Mouse (Mus musculus) liver, embryonic 14.5 days (tissue): ENCODE data around the gene Lmo4. TPM values are rescaled to one million over a fixed set of nuclear protein-coding genes. Genes with fewer than 3 reads are reported as not detected.

Source experiments
- ATAC-seq: fragments of 200-750 bp; cut with Nextera tagmentation; 2 replicates; pipeline ENCODE4 v1.8.0; 2017; ENCODE audit warnings: moderate number of reproducible peaks, mild to moderate bottlenecking, moderate library complexity; ENCODE audit not compliant: insufficient read depth
- DNase-seq, 3 experiments: peaks; one replicate each; pipeline ENCODE4 v3.0.0-alpha.2; 2012 to 2013; ENCODE audit warnings: low read depth in 3 of 3, low spot score in 3 of 3
- H3K27ac ChIP-seq: fragments of 300-500 bp; sonication (generic); 2 replicates; pipeline ENCODE4 v1.5.1; 2014; ENCODE audit warnings: moderate library complexity, mild to moderate bottlenecking, control low read depth, inconsistent platforms
- H3K27me3 ChIP-seq: fragments of 300-500 bp; sonication (generic); 2 replicates; pipeline ENCODE4 v1.6.1; 2014; ENCODE audit warnings: mild to moderate bottlenecking, low read length, moderate library complexity; ENCODE audit not compliant: control insufficient read depth, insufficient read depth
- H3K36me3 ChIP-seq: fragments of 300-500 bp; sonication (generic); replicated peaks from 2 replicates; pipeline ENCODE4 v1.6.1; 2014; ENCODE audit warnings: low read depth; ENCODE audit not compliant: control insufficient read depth, insufficient read depth
- H3K4me1 ChIP-seq, 2 experiments: fragments of 200-500 bp in 1 of 2; fragments of 300-500 bp in 1 of 2; sonication (generic) in 1 of 2; replicated peaks; 2 replicates each; pipeline ENCODE4 v1.6.1; 2012 to 2014; ENCODE audit warnings: antibody characterized with exemption in 1 of 2, inconsistent platforms in 1 of 2, low read length in 1 of 2; ENCODE audit not compliant: control insufficient read depth in 2 of 2, insufficient read depth in 2 of 2
- H3K4me2 ChIP-seq: fragments of 300-500 bp; sonication (generic); 2 replicates; pipeline ENCODE4 v1.6.1; 2014; ENCODE audit warnings: low read depth, mild to moderate bottlenecking, control low read depth, moderate library complexity
- H3K4me3 ChIP-seq, 2 experiments: fragments of 200-500 bp in 1 of 2; fragments of 300-500 bp in 1 of 2; sonication (generic) in 1 of 2; 2 replicates each; pipeline ENCODE4 v1.5.1; 2012 to 2014; ENCODE audit warnings: low read depth in 2 of 2, low read length in 2 of 2, mild to moderate bottlenecking in 2 of 2, control low read depth in 1 of 2, inconsistent platforms in 1 of 2, moderate library complexity in 1 of 2; ENCODE audit not compliant: insufficient read depth in 1 of 2
- H3K9ac ChIP-seq: fragments of 300-500 bp; sonication (generic); replicated peaks from 2 replicates; pipeline ENCODE4 v1.6.1; 2014; ENCODE audit warnings: mild to moderate bottlenecking, control low read depth, moderate library complexity
- H3K9me3 ChIP-seq: fragments of 300-500 bp; sonication (generic); 2 replicates; pipeline ENCODE4 v1.6.1; 2016; ENCODE audit warnings: low read length, mixed read lengths; ENCODE audit not compliant: control insufficient read depth
- CTCF ChIP-seq: IDR thresholded peaks from 2 replicates; pipeline ENCODE4 v1.5.1; 2016; ENCODE audit warnings: antibody characterized with exemption, low read depth, control low read depth
- EP300 ChIP-seq: IDR thresholded peaks from 2 replicates; pipeline ENCODE4 v1.6.1; 2016; ENCODE audit warnings: antibody characterized with exemption, low read depth
- WGBS: fragments of 180-500 bp; shearing (Covaris S2); extraction: QIAGEN DNeasy Blood & Tissue Kit; methylation state at CpG from one replicate; pipeline ENCODE4 v1.1.7; 2014; ENCODE audit not compliant: insufficient replicate concordance; 5-methylcytosine and 5-hydroxymethylcytosine counted together
- polyA plus RNA-seq, 2 experiments: library from polyadenylated mRNA; depleted of rRNA in 1 of 2; stranded (reverse) in 1 of 2; unstranded in 1 of 2; fragments of >200 nt; fragmentation: Nextera tagmentation in 1 of 2; extraction: Ambion mirVana in 1 of 2; gene quantifications; 2 replicates each; pipeline versions ENCODE4 v1.2.1 to v1.2.3; 2012 to 2014

The Lmo4 gene
- polyA plus RNA-seq (2012; rRNA removed), result 14.4 and 15.4 TPM in 2 replicates
- 12.5 and 13.1 TPM in 2 replicates for polyA plus RNA-seq (2014; fragmentation: Nextera tagmentation; extraction: Ambion mirVana)

GRCm38 (mm10) chr3:144204413-144205311, at the start of gene Lmo4:
Gene Lmo4, minus strand, starts transcription at chr3:144205220.
- Histone ChIP-seq H3K9me3 (no peaks in the 10 kb centered on the region), H3K9ac (peak within 1 kb of the TSS; percentile 86), H3K27ac (peak within 1 kb of the TSS; percentile 63), H3K27me3 (no peaks in the 10 kb centered on the region), H3K36me3 (no peaks in the 10 kb centered on the region; the same call in 1 of the 2 replicates), H3K4me1 (peaks cover 15 to 21% of the 10 kb centered on the region in 2 experiments), H3K4me2 (peak within 1 kb of the TSS; percentile 96), H3K4me3 (peak within 1 kb of the TSS; percentile 66 to 84)
- under 1% methylated on average over 62 of the region's 76 CpGs for WGBS
- ATAC-seq (peak; percentile 74), DNase-seq (no peak)
- TF ChIP-seq CTCF, result no peak
- no peak for TF ChIP-seq EP300

GRCm38 (mm10) chr3:144254281-144254680, 49.3 kb upstream of the Lmo4 start:
- ATAC-seq, result no peak
- no peaks in the 10 kb centered on the region for H3K27me3 ChIP-seq
- TF ChIP-seq EP300 (no peak), CTCF (no peak)
- no peak overlapping the region for H3K4me3 ChIP-seq
- no peaks in the 10 kb centered on the region for H3K4me1 ChIP-seq
- no peak overlapping the region for H3K27ac ChIP-seq
- no peaks in the 10 kb centered on the region for H3K36me3 ChIP-seq
- H3K4me2 ChIP-seq, result no peak overlapping the region
- 65% methylated on average over 5 of the region's 5 CpGs for WGBS
- DNase-seq, result no peak
- no peak overlapping the region for H3K9ac ChIP-seq
- H3K9me3 ChIP-seq, result no peaks in the 10 kb centered on the region

- DNase-seq (no peak), ATAC-seq (no peak)
- Histone ChIP-seq H3K36me3 (no peaks in the 10 kb centered on the region), H3K9me3 (no peaks in the 10 kb centered on the region), H3K4me2 (no peak overlapping the region), H3K27me3 (no peaks in the 10 kb centered on the region), H3K27ac (no peak overlapping the region), H3K4me1 (no peaks in the 10 kb centered on the region), H3K4me3 (no peak overlapping the region), H3K9ac (no peak overlapping the region)
- TF ChIP-seq CTCF (no peak), EP300 (no peak)
- 23% methylated on average over 6 of the region's 6 CpGs for WGBS
Measured at GRCm38 (mm10) chr3:144253018-144253417, 48.0 kb upstream of the Lmo4 start.

- Histone ChIP-seq H3K4me1 (no peaks in the 10 kb centered on the region), H3K27me3 (no peaks in the 10 kb centered on the region), H3K27ac (no peak overlapping the region), H3K9me3 (no peaks in the 10 kb centered on the region), H3K9ac (no peak overlapping the region), H3K4me3 (no peak overlapping the region), H3K36me3 (no peaks in the 10 kb centered on the region), H3K4me2 (no peak overlapping the region)
- TF ChIP-seq EP300 (no peak), CTCF (no peak)
- ATAC-seq (no peak), DNase-seq (no peak)
- 54% methylated on average over 4 of the region's 4 CpGs for WGBS
Measured at GRCm38 (mm10) chr3:144252109-144252508, 47.1 kb upstream of the Lmo4 start.

GRCm38 (mm10) chr3:144242025-144242673, 37.1 kb upstream of the Lmo4 start:
- no peak for ATAC-seq
- no peaks in the 10 kb centered on the region for H3K4me1 ChIP-seq
- H3K27ac ChIP-seq, result no peak overlapping the region
- H3K4me3 ChIP-seq, result no peak overlapping the region
- 24% methylated on average over 15 of the region's 15 CpGs for WGBS
- DNase-seq, result peak; percentile 23 to 31 (median 26)
- no peak overlapping the region for H3K9ac ChIP-seq
- TF ChIP-seq EP300 (no peak), CTCF (peak; percentile 73)
- no peaks in the 10 kb centered on the region for H3K36me3 ChIP-seq
- no peak overlapping the region for H3K4me2 ChIP-seq
- H3K27me3 ChIP-seq, result no peaks in the 10 kb centered on the region
- no peaks in the 10 kb centered on the region for H3K9me3 ChIP-seq
